Mouse (Mus musculus) embryonic fibroblast, embryonic 13.5 days (primary cell): ENCODE results near the gene Cacna1c. TPM values are rescaled to one million over a fixed set of nuclear protein-coding genes. Genes with fewer than 3 reads are reported as not detected.
"Not testable (repeated sequence)": the region's sequence is repeated elsewhere in the genome, so short reads cannot be mapped to it uniquely, and the experiment has no call there.

Source experiments
- H3K27ac ChIP-seq: 2 replicates; pipeline ENCODE4 v1.5.1; 2012; ENCODE audit warnings: low read length, control low read depth, inconsistent platforms; ENCODE audit not compliant: insufficient read depth
- H3K4me1 ChIP-seq: 2 replicates; pipeline ENCODE4 v1.6.1; 2011; ENCODE audit warnings: low read length; ENCODE audit not compliant: control insufficient read depth, insufficient read depth
- H3K4me3 ChIP-seq: 2 replicates; pipeline ENCODE4 v1.5.1; 2011; ENCODE audit warnings: mild to moderate bottlenecking, control low read depth, low read length; ENCODE audit not compliant: insufficient read depth
- CTCF ChIP-seq: IDR thresholded peaks from 2 replicates; pipeline ENCODE4 v1.5.1; 2011; ENCODE audit warnings: mild to moderate bottlenecking, control low read depth, low read length, moderate library complexity, borderline replicate concordance; ENCODE audit not compliant: insufficient read depth
- POLR2A ChIP-seq: IDR thresholded peaks from 2 replicates; pipeline ENCODE4 v1.6.1; 2011; ENCODE audit warnings: low read depth, mild to moderate bottlenecking, control low read depth, low read length, moderate library complexity
- polyA plus RNA-seq: library from polyadenylated mRNA; stranded (reverse); fragments of >200 nt; gene quantifications from 2 replicates; pipeline ENCODE4 v1.2.4, GENCODE M21; 2011; ENCODE audit warnings: low read depth; ENCODE audit not compliant: missing spikeins, insufficient read length

Gene Cacna1c
- polyA plus RNA-seq, 1 experiment: 40.7 TPM

GRCm38 (mm10) chr6:118608906-118609305 is 587.3 kb downstream of the Cacna1c start:
- Histone ChIP-seq H3K27ac (no peak overlapping the region), H3K4me3 (no peak overlapping the region), H3K4me1 (no peaks in the 10 kb centered on the region)
- TF ChIP-seq CTCF: no peak
- no peak for TF ChIP-seq POLR2A

- no peak overlapping the region for H3K4me3 ChIP-seq
- no peak overlapping the region for H3K27ac ChIP-seq
- H3K4me1 ChIP-seq: no peaks in the 10 kb centered on the region
- TF ChIP-seq POLR2A (no peak), CTCF (no peak)
These were observed 590.2 kb downstream of the Cacna1c start for GRCm38 (mm10) chr6:118605974-118606373.

GRCm38 (mm10) chr6:118603825-118604224 is 592.4 kb downstream of the Cacna1c start:
- Histone ChIP-seq H3K4me3 (no peak overlapping the region), H3K4me1 (no peaks in the 10 kb centered on the region), H3K27ac (no peak overlapping the region)
- no peak for TF ChIP-seq CTCF
- no peak for TF ChIP-seq POLR2A

- TF ChIP-seq CTCF (no peak), POLR2A (no peak)
- no peak overlapping the region for H3K4me3 ChIP-seq
- no peaks in the 10 kb centered on the region for H3K4me1 ChIP-seq
- H3K27ac ChIP-seq: no peak overlapping the region
These were observed 600.5 kb downstream of the Cacna1c start for GRCm38 (mm10) chr6:118595681-118596055.

- no peak overlapping the region for H3K27ac ChIP-seq
- no peak overlapping the region for H3K4me3 ChIP-seq
- no peaks in the 10 kb centered on the region for H3K4me1 ChIP-seq
- TF ChIP-seq CTCF (no peak), POLR2A (no peak)
These were observed 601.2 kb downstream of the Cacna1c start for GRCm38 (mm10) chr6:118594833-118595680.

GRCm38 (mm10) chr6:118594070-118594469 is 602.1 kb downstream of the Cacna1c start:
- Histone ChIP-seq H3K4me3 (no peak overlapping the region), H3K27ac (no peak overlapping the region), H3K4me1 (no peaks in the 10 kb centered on the region)
- no peak for TF ChIP-seq POLR2A

GRCm38 (mm10) chr6:118593377-118594061 is 602.7 kb downstream of the Cacna1c start:
- Histone ChIP-seq H3K4me1 (no peaks in the 10 kb centered on the region), H3K4me3 (no peak overlapping the region), H3K27ac (no peak overlapping the region)
- no peak for TF ChIP-seq CTCF
- no peak for TF ChIP-seq POLR2A

GRCm38 (mm10) chr6:118592662-118593376 is 603.4 kb downstream of the Cacna1c start:
- TF ChIP-seq CTCF (no peak), POLR2A (no peak)
- H3K4me3 ChIP-seq: no peak overlapping the region

GRCm38 (mm10) chr6:118578741-118579140 is 617.5 kb downstream of the Cacna1c start:
- H3K27ac ChIP-seq, H3K4me1 ChIP-seq, H3K4me3 ChIP-seq: not testable (repeated sequence)

More at GRCm38 (mm10) chr6:118592662-118593376, 603.4 kb downstream of the Cacna1c start:
- Histone ChIP-seq H3K4me1 (no peaks in the 10 kb centered on the region), H3K27ac (no peak overlapping the region)

GRCm38 (mm10) chr6:118574351-118574750 is 621.9 kb downstream of the Cacna1c start:
- no peak overlapping the region for H3K4me3 ChIP-seq
- H3K27ac ChIP-seq: no peak overlapping the region
- no peaks in the 10 kb centered on the region for H3K4me1 ChIP-seq
- TF ChIP-seq CTCF (no peak), POLR2A (no peak)
